Mouse (Mus musculus): ENCODE data around the gene Cadps2.

GRCm38 (mm10) chr6:23678172-23678571, 161.0 kb downstream of the Cadps2 start:
- TF ChIP-seq GATA1 (IDR thresholded peaks at IDR 0.05; ENCODE audit: borderline replicate concordance, low read length) (no peak), CTCF (IDR thresholded peaks at IDR 0.05; ENCODE audit: low read depth, low read length) (no peak), TAL1 (conservative IDR thresholded peaks at IDR 0.05; ENCODE audit: low read depth, low read length) (no peak), POLR2AphosphoS5 (IDR thresholded peaks at IDR 0.05; ENCODE audit: insufficient replicate concordance, low read depth, low read length) (no peak)
